Mouse (Mus musculus) stomach, postnatal 0 days (tissue): ENCODE measurements at regions not wholly inside any gene's neighbourhood (a gene's known extent, or its start where the extent isn't known, plus 50 kb on each side); places are given as distances from the start of the nearest gene placed in this dataset.
A peak's percentile ranks its signal among the peaks of the same experiment; 100 is the strongest.

ENCODE experiments used
- ATAC-seq: fragments of 200-750 bp; cut with Nextera tagmentation; 2 replicates; pipeline ENCODE4 v1.8.0; 2017; ENCODE audit not compliant: low FRiP score, low TSS enrichment
- DNase-seq: peaks from one replicate; pipeline ENCODE4 v3.0.0-alpha.2; 2016; ENCODE audit warnings: low spot score
- H3K27ac ChIP-seq: fragments of 300-500 bp; sonication (generic); replicated peaks from 2 replicates; pipeline ENCODE4 v1.5.1; 2014; ENCODE audit warnings: mild to moderate bottlenecking, control low read depth
- H3K27me3 ChIP-seq: fragments of 300-500 bp; sonication (generic); 2 replicates; pipeline ENCODE4 v1.6.1; 2014; ENCODE audit warnings: low read length; ENCODE audit not compliant: control insufficient read depth, insufficient read depth
- H3K36me3 ChIP-seq: fragments of 300-500 bp; sonication (generic); 2 replicates; pipeline ENCODE4 v1.6.1; 2014; ENCODE audit warnings: low read length, mixed read lengths; ENCODE audit not compliant: control insufficient read depth, insufficient read depth
- H3K4me1 ChIP-seq: fragments of 300-500 bp; sonication (generic); replicated peaks from 2 replicates; pipeline ENCODE4 v1.6.1; 2014; ENCODE audit warnings: antibody characterized with exemption; ENCODE audit not compliant: control insufficient read depth, insufficient read depth
- H3K4me2 ChIP-seq: fragments of 300-500 bp; sonication (generic); replicated peaks from 2 replicates; pipeline ENCODE4 v1.6.1; 2014; ENCODE audit warnings: low read depth, mild to moderate bottlenecking, control low read depth, moderate library complexity
- H3K4me3 ChIP-seq: fragments of 300-500 bp; sonication (generic); 2 replicates; pipeline ENCODE4 v1.5.1; 2014; ENCODE audit warnings: low read depth, low read length, control low read depth
- H3K9ac ChIP-seq: fragments of 300-500 bp; sonication (generic); 2 replicates; pipeline ENCODE4 v1.6.1; 2014; ENCODE audit warnings: mild to moderate bottlenecking, low read length, control low read depth, mixed read lengths
- H3K9me3 ChIP-seq: fragments of 300-500 bp; sonication (generic); 2 replicates; pipeline ENCODE4 v1.6.1; 2016; ENCODE audit warnings: low read length; ENCODE audit not compliant: control insufficient read depth
- CTCF ChIP-seq: IDR thresholded peaks from 2 replicates; pipeline ENCODE4 v1.5.1; 2016; ENCODE audit warnings: antibody characterized with exemption, low read depth, mild to moderate bottlenecking, moderate library complexity
- EP300 ChIP-seq: optimal IDR thresholded peaks from 2 replicates; pipeline ENCODE3; 2016; ENCODE audit warnings: antibody characterized with exemption
- WGBS: fragments of 180-500 bp; shearing (Covaris S2); extraction: QIAGEN DNeasy Blood & Tissue Kit; methylation state at CpG from one replicate; pipeline ENCODE4 v1.1.7; 2014; 5-methylcytosine and 5-hydroxymethylcytosine counted together

GRCm38 (mm10) chr4:7364238-7365040 lies 874.4 kb downstream of the Car8 start:
- ATAC-seq (no peak), DNase-seq (no peak)
- Histone ChIP-seq H3K4me1 (no peaks in the 10 kb centered on the region), H3K27ac (no peak overlapping the region), H3K9me3 (no peaks in the 10 kb centered on the region), H3K27me3 (no peaks in the 10 kb centered on the region), H3K9ac (no peak overlapping the region), H3K4me2 (no peak overlapping the region), H3K4me3 (no peak overlapping the region), H3K36me3 (no peaks in the 10 kb centered on the region)
- TF ChIP-seq EP300: no peak
- TF ChIP-seq CTCF: no peak
- WGBS: 83% methylated on average over 3 of the region's 3 CpGs

GRCm38 (mm10) chr4:7363508-7363907 lies 875.3 kb downstream of the Car8 start:
- 92% methylated on average over 2 of the region's 2 CpGs for WGBS
- Histone ChIP-seq H3K27ac (no peak overlapping the region), H3K4me3 (no peak overlapping the region), H3K27me3 (no peaks in the 10 kb centered on the region), H3K9ac (no peak overlapping the region), H3K4me2 (no peak overlapping the region), H3K9me3 (no peaks in the 10 kb centered on the region), H3K4me1 (no peaks in the 10 kb centered on the region), H3K36me3 (no peaks in the 10 kb centered on the region)
- TF ChIP-seq EP300: no peak
- TF ChIP-seq CTCF: no peak
- DNase-seq (no peak), ATAC-seq (no peak)

GRCm38 (mm10) chr4:7356202-7356601 lies 882.6 kb downstream of the Car8 start:
- no peaks in the 10 kb centered on the region for H3K36me3 ChIP-seq
- no peak for DNase-seq
- no peaks in the 10 kb centered on the region for H3K27me3 ChIP-seq
- TF ChIP-seq CTCF (no peak), EP300 (no peak)
- H3K4me2 ChIP-seq: no peak overlapping the region
- ATAC-seq: no peak
- no peak overlapping the region for H3K4me3 ChIP-seq
- H3K4me1 ChIP-seq: no peaks in the 10 kb centered on the region
- no peak overlapping the region for H3K27ac ChIP-seq
- WGBS: 82% methylated on average over 3 of the region's 3 CpGs
- H3K9me3 ChIP-seq: no peaks in the 10 kb centered on the region
- no peak overlapping the region for H3K9ac ChIP-seq

GRCm38 (mm10) chr4:7347317-7347716 lies 891.5 kb downstream of the Car8 start:
- no peak for ATAC-seq
- TF ChIP-seq CTCF (no peak), EP300 (no peak)
- WGBS: 82% methylated on average over 1 of the region's 1 CpGs
- Histone ChIP-seq H3K4me3 (no peak overlapping the region), H3K9me3 (no peaks in the 10 kb centered on the region), H3K36me3 (no peaks in the 10 kb centered on the region), H3K27me3 (no peaks in the 10 kb centered on the region), H3K9ac (no peak overlapping the region), H3K4me2 (no peak overlapping the region), H3K27ac (no peak overlapping the region), H3K4me1 (no peaks in the 10 kb centered on the region)
- DNase-seq: no peak

- Histone ChIP-seq H3K27ac (no peak overlapping the region), H3K9me3 (no peaks in the 10 kb centered on the region), H3K4me1 (no peaks in the 10 kb centered on the region), H3K4me2 (no peak overlapping the region), H3K27me3 (no peaks in the 10 kb centered on the region), H3K9ac (no peak overlapping the region), H3K36me3 (no peaks in the 10 kb centered on the region), H3K4me3 (no peak overlapping the region)
- 88% methylated on average over 1 of the region's 1 CpGs for WGBS
- DNase-seq: no peak
- TF ChIP-seq CTCF (no peak), EP300 (no peak)
- ATAC-seq: no peak
These were observed 897.7 kb downstream of the Car8 start for GRCm38 (mm10) chr4:7341159-7341558.

GRCm38 (mm10) chr4:7314261-7314660 lies 924.6 kb downstream of the Car8 start:
- no peaks in the 10 kb centered on the region for H3K27me3 ChIP-seq
- H3K36me3 ChIP-seq: no peaks in the 10 kb centered on the region
- H3K27ac ChIP-seq: no peak overlapping the region
- no peaks in the 10 kb centered on the region for H3K9me3 ChIP-seq
- no peaks in the 10 kb centered on the region for H3K4me1 ChIP-seq
- WGBS: 55% methylated on average over 4 of the region's 4 CpGs
- ATAC-seq: peak; percentile 83
- no peak overlapping the region for H3K4me2 ChIP-seq
- TF ChIP-seq EP300 (no peak), CTCF (no peak)
- peak; percentile 19 for DNase-seq
- no peak overlapping the region for H3K4me3 ChIP-seq
- H3K9ac ChIP-seq: no peak overlapping the region
